Mouse (Mus musculus) G1E (cell line): ENCODE results near the gene Pof1b.

Source experiments
- CTCF ChIP-seq: IDR thresholded peaks from 2 replicates; pipeline ENCODE4 v1.5.1; 2012; ENCODE audit warnings: low read depth, low read length, inconsistent platforms, mixed read lengths
- GATA1 ChIP-seq: IDR thresholded peaks from 2 replicates; pipeline ENCODE4 v1.6.1; 2012; ENCODE audit warnings: borderline replicate concordance, low read length, inconsistent platforms, mixed read lengths
- POLR2AphosphoS5 ChIP-seq: IDR thresholded peaks from 2 replicates; pipeline ENCODE4 v1.6.1; 2012; ENCODE audit warnings: low read depth, low read length, inconsistent platforms; ENCODE audit not compliant: insufficient replicate concordance
- TAL1 ChIP-seq: conservative IDR thresholded peaks from 2 replicates; pipeline ENCODE4 v1.6.1; 2012; ENCODE audit warnings: low read depth, low read length, inconsistent platforms, mixed read lengths

GRCm38 (mm10) chrX:112675525-112675924, 22.9 kb downstream of the Pof1b start:
- TF ChIP-seq CTCF (no peak), GATA1 (no peak), TAL1 (no peak), POLR2AphosphoS5 (no peak)
